Mouse (Mus musculus): ENCODE results near the gene Atg101.

Gene Atg101

DNA sequence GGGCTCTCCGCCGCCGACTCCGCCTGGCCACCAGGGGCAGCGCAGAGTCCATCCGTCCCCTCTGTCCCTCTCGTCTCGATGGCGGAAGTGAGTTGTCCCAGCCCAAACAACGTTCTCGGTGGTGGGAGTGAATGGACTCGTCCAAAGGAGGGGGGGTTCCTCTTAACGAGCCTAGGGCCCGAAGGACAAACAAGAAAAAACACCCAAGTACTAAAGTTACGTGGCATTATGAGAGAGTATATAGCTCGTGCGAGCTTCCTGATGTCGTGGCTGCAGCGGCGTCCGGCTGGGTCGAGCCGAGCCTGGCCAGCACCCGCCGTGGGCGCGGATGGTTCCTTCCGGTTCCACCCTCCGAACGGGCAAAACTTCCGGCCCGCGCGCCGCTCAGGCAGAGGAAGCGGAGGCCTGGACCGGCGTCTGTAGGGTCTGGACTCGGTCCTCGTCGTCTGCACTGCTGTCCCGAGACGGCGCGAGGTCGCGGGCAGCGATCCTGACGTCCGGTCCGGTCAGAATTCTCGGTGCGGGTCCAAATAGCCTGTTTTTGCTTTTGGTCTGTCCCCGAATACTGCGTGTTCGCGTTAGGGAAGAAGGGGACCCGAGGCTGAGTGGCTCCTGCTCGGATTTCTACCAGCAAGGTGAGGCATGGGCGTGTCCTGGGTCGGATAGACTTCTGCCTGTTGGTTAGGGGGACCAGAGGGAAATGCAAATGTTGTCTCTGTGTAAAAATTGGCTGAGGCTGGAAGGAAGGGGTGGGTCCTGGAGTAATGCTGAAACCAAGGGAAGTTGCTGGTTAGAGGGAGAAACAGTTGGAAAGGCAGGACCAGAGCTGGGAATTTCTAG lies at the start of gene Atg101:
Gene Atg101 (plus strand): TSS at position 362 of the 840 bp plus-strand sequence.
- peak; percentile 82 for DNase-seq (ENCODE audit: low read depth)

DNA sequence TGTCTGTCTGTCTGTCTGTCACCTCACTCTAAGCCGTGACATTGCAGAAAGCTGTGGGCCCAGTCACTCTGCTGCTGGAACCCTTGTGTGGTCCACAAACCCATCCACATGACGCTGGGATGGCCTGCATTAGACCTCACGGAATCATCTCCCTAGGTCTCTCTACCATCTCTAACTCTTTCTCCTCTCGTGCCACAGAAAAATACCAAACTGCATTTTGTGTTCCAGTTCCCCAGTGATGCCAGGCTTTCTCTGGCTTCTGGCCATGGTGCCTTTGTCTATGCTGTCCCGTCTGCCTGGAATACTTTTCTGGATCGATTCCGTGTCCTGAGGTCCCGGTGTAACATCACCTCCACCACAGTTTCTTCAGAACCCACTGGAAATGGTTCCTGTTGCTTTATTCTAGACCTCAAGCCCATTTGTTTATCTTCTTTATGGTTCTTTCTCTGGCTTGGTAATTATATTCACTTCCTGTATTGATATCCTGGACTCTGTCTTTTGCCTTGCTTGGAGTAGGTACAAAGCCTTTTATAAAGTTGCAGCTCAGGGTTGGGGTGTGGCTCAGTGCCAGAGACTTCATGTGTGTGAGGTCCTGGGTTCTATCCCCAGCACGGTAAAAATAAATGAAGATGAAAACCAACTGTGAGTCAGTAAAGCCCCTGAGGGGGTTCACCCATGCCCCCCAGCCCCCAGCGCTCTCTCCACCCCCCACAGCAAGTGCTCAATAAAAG lies 49.3 kb upstream of the Atg101 start:
- no peak for DNase-seq (ENCODE audit: low read depth)

DNA sequence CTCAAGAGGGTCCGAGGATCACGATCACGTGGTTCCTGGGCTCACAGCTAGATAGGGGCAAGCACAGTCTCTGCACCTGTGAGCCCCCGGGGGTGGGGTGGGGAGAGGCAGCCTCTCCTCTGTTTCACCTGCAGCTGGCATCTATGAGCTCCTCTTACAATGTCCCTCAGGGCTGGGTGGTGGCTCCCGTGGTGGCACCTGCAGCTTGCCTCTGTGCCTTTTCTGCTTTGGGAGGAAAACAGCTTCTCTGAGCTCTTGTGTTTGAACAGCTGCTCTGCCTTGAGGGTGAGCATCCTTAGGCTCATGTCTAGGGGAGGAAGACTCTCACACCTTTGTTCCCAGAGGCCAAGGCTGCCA lies 48.8 kb upstream of the Atg101 start:
- no peak for DNase-seq (ENCODE audit: low read depth)

DNA sequence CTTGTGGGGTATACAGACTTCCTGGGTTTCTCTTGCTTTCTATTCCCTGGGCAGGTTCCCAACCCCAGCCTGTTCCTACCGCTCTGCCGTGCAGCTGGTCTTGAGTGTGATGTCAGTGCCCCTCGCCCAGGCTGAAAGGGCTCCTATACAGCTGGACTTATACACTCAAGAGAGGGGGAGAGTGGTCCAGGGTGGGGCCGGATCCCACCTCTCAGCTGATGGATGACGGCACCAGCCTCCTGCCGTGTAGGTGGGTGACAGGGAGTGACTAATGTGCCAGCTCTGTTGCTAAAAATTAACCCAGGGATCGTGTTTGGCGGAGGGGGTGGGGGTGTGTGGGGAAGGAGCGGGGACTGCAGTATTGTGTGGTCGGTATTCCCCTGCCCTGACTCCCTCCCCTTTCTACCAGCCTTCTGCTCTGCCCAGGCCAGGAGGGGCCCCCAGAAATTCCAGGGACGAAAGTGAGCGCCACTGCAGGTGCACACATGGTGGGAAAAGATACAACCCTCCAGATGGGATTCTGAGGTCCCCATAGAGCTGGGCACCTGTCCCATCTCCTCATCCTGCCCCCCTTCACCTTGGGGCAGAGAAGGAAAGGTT lies 48.2 kb upstream of the Atg101 start:
- DNase-seq (ENCODE audit: low read depth): no peak

DNA sequence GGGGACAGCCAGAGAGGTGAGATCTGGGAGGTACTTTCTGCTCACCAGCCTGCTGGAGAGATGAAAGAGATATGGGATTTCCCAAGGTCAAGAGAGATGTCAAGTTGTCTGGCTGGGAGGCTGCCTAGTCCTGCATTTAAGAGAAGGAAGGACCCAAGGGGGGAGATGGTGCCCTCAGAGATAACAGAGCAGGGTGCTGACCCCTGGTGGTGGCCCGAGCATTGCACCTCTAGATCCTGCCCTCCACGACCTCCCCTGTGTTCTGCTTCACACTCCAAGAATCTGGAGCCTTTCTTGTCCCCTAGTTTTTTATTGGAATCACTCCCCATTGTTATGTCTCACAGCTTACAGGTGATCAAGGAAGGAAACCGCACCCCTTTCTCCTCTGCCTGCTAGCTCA lies 47.2 kb upstream of the Atg101 start:
- no peak for DNase-seq (ENCODE audit: low read depth)

DNA sequence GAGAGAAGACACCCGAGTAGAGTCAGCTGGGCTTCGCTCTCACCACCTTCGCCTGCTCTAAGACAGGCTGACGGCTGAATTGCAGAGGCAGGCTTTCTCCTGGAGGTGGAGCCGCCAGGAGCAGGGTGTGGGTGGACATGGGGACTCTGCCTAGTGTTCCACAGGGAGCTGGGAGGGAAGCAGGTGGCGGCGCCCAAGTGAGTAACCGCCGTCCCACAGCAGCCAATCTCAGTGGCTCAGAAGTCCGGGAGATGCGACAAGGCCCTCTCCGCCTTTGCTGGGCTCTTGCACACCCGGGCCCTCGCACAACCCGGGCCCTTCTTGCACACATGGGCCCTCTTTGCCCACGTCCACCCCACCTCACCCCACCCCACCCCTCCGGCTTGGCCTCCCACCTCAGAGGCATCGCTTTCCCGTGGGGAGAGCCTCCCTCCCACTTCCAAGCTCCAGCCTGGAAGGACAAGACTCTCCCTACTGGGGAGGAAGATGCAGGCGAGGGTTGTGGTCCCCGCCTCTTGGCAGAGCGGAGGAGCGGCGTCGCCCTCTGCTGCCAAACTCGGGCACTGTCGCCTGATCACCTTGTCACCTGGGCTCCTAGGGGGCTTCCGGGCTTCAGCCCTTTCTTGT lies 45.1 kb upstream of the Atg101 start:
- DNase-seq (ENCODE audit: low read depth): no peak

DNA sequence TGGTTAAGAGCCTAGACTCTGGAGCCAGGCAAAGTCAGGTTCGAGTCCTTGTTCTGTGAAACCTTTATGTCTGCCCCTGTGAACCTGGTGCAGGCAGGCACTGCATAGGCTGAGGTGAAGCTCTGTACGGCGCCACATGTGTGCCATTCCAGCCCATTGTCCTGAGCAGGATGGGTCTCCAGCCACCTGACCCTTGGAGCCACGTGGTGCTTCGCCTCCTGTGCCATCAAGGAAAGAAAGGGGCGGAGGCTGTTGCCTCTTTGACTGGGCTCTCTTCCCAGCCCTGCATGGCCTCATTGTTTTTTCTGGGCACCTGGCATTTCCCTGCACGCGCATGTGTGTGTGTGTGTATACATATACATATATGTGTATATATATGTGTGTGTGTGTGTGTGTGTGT lies 44.3 kb upstream of the Atg101 start:
- DNase-seq (ENCODE audit: low read depth): no peak

DNA sequence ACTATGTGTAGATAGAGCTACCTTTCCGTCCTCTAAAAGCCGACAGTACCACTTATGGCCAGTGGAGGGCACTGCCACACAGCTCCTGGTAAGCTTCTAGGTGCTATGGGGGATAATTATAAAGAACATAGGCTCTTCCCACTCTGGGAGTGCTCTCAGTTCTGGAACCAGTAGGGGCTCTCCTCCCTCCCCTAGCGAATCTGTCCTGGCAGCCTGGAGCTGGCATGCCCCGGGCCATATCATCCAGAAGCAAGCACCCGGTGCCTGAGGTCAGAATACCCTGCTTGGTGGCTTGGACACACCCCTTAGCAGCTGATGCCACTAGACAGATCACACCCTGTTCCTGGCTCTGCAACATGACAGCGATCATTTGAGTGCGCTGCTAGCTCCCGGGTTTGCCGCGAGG lies 43.3 kb upstream of the Atg101 start:
- peak; percentile 88 for DNase-seq (ENCODE audit: low read depth)

DNA sequence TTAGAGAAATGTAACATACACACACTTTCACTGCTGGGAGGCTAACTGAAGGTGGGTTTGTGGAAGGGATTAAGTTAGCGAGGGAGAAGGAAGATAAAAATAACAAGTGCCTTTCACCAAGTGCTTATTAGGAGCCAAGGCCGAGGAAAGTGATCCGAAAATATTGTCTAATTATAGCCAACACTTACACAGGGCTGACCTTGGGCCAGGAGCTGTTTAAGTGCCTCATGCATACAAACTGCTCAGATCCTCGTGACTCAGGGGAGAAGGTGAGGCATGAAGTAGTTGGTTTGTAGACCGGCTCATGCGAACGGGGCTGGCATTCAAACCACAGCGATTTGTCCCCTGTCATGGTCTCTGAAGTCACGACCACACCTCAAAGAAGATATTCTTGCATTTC lies 42.8 kb upstream of the Atg101 start:
- DNase-seq (ENCODE audit: low read depth): no peak

DNA sequence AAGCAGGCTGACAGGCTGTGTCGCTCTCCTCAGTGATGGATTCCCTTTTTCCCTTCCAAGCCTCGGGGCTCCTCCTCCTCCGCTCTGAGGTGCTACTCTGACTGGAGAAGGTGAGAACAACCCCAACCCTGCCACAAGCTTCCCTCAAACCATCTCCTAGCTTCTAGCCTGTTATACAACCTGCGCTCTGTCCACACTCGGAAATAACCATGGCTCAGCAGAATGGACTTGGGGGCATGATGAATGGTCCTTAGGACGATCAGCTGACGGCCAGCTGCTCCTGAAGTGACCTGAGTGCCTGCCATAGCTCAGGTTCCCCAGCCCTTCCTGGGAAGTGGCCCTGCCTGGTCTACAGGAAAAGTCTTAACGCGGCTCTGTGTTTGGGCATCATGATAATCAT lies 42.2 kb upstream of the Atg101 start:
- DNase-seq (ENCODE audit: low read depth): no peak

DNA sequence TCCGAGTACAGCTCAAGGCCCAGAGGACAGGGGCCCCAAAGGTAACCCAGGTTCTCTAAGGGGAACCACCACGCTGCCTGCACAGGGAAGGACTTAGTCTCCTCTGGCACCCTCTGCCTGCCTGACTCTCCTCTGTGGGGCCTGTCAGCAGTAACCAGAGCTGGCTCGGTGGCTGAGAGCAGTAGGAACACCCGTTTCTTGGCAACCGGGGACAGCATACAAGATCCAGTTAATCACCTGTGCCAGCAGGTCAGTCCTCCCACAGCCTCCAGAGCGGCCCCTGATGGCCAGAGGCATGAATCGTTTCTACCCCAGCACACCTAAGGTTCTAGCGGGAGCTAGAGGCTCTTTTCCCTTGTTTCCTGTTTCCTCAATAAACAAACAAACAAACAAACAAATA lies 41.4 kb upstream of the Atg101 start:
- DNase-seq (ENCODE audit: low read depth): no peak

DNA sequence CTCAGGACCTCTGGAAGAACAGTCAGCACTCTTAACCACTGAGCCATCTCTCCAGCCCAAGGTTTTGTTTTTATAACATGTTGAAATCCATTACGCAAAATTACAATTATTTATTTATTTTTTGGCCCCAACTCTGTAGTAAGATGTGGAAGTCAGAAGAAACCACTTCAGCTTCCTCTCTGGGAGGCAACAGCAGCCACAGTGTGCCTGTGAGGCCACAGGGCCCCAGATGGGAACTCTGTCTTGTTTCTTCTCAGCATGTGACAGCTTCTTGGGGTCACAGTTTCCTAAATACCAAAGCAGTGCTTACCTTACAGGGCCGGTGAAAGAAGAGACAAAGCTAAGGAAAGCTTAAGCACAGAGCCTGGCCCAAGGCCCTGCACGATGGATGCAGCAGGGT lies 40.1 kb upstream of the Atg101 start:
- no peak for DNase-seq (ENCODE audit: low read depth)

DNA sequence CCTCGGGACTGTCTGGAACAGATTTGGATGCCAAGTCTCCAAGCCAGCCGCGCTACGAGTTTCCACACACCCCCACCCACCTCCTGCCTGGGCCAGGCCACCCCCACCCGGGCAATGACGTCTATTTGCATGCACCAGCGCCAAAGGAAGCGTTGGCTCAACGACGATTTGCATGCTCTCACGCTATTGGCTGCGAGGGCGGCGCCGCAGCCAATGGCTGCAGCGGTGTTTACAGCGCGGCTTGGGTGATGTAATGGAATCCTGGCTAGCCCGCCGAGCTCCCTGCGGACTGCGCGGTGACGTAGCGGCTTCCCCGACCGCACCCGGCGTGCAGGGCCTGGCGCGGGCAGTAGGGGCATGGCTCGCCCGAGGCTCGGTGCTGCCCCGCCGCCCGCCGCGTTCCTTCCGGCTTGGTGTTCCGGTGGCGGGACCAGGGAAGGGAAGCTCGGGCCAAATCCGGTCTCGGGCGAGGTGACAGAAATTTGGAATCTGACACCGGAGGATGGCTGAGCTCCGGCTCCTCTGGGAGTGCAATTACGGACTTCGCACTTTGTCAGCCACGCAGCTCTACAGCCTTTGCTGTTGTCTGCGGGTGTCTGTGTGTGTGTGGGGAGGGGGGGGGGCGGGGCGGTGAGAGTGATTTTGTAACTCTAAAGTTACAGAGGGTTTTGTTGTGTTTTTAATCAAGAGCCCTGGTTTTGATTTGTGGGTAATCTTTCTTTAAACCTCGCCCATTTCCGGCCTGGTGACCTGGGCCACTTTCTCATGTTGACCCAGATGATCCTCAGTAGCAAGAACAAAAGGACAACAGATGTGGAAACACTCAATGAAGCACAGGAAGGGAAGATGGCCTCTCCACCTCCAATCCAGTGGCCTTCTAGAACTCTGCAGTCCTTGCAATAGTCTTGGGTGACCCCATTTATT lies 37.6 kb upstream of the Atg101 start:
- peak; percentile 92 for DNase-seq (ENCODE audit: low read depth)

DNA sequence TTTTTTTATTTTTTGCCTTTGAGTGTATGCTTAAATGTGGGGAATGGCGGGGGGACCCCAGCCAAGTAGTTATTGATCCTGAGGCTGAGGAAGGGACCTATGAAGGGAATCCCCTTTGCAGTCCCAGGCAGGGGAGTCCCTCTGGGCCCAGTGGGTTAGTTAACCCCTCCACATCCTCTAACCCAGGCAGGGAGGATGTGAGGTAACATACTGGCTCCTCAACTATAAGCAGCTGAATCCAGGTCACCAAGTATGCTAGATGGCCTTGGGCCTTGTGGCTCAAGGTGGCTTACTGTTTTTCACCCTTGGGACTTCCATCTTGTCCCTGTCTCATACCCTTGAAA lies 36.9 kb upstream of the Atg101 start:
- DNase-seq (ENCODE audit: low read depth): no peak

DNA sequence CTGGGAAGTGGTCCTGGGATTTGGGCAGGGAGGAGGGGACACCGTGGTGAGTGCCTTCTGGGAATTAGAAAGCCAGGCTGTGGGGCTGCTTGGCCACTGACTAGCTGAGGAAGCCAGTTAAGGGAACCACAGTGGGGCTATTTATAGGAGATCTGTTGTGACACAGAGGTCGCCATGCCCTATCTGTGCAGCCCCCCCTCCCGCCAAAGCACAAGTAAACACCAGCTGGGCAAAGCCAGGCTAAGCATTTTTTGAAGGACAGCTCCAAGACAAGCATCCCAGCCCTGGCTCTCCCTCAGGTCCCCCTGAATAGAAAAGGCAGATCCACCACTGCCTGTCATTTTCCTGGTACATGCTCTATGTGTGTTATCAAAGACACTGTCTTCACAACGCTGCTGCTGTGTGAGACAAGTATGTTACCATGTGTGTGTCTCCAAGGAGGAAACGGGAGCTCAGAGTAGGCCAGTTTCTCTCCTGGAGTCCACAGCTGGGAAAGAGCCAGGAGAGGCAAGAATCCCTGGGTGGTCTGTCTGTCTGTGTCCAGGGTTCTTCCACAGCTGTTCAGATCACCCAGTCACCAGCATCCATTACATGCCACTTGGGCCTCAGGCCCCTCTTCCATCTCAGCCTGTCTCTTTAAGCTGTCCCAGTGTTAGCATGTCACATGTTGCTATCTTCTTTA lies 35.9 kb upstream of the Atg101 start:
- DNase-seq (ENCODE audit: low read depth): no peak

DNA sequence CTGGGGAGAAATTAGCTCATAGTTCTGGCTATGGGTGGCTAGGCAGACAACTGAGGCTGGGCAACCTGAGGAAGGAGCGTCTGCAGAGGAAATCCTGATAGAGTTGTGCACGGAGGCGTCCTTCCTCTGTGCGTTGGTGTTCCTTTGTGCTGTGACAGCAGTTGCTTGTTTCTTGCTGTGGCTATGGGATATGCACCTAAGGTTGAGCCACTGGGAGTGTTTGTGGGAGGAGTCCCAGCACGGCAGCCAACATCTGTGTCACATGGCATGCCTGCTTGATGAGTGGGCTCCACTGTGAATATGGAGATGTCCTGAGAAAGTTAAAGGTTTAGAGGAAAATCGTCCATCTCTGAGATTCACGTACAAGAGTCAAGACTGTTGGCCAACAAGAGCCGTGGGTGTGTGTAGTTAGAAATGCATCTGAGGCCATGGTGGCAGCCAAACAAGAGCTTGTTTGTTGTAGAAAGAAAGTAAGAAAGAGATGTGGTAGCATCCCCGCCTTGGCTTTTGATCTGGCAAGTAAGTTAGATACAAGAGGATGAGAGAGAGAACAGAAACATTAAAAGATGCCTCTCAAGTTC lies 33.8 kb upstream of the Atg101 start:
- DNase-seq (ENCODE audit: low read depth): no peak

DNA sequence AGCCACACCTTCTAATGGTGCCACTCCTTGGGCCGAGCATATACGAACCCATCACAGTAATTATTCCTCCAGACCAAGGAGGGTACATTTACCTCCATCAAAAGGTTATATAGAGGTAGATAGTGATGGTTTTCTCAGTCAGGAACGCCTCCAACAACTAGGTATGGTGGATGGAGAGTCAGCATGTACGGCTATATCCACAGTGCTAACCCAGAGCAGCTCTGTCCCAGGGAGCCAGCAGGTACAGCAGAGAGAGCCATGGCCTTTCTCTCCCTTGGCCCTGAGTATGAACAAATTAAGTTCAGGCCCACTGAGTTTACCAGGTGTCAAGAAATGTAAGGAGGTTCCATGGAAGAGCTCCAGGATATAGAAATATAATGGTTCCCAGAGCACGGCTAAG lies 32.1 kb upstream of the Atg101 start:
- no peak for DNase-seq (ENCODE audit: low read depth)

DNA sequence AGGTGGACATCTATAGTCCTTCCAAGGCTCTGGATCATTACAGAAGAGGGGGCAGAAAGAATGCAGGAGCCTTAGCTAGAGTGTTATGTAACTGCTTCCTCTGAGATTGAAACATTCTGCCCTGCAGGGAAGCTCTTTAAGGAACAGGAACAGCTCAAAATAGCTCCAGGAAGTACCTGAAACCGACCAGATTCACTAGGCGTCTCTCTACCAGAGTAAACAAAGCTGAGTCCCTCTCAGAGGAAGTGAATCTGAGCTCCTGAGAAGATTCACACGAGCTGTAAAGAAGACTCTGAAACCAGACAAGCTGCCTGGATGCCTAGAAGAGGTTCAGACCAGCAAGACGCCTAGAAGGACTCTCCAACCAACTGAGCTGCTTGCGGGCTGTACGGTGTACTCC lies 31.5 kb upstream of the Atg101 start:
- no peak for DNase-seq (ENCODE audit: low read depth)

DNA sequence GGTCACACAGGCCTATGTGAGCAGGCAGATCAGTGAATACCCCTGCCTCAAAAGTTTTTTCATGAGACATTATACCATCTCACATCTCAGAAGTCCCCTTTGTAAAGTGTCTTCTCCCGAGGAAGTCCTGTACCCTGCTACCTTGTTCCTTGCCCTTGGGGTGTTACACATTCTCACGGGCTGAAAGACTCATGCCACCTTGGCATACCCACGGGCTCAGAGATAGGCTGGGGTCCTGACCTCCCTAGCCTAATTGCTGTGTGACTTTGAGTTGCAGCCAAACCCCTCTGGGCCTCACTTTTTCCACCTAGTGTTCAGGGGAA lies 30.5 kb upstream of the Atg101 start:
- no peak for DNase-seq (ENCODE audit: low read depth)

DNA sequence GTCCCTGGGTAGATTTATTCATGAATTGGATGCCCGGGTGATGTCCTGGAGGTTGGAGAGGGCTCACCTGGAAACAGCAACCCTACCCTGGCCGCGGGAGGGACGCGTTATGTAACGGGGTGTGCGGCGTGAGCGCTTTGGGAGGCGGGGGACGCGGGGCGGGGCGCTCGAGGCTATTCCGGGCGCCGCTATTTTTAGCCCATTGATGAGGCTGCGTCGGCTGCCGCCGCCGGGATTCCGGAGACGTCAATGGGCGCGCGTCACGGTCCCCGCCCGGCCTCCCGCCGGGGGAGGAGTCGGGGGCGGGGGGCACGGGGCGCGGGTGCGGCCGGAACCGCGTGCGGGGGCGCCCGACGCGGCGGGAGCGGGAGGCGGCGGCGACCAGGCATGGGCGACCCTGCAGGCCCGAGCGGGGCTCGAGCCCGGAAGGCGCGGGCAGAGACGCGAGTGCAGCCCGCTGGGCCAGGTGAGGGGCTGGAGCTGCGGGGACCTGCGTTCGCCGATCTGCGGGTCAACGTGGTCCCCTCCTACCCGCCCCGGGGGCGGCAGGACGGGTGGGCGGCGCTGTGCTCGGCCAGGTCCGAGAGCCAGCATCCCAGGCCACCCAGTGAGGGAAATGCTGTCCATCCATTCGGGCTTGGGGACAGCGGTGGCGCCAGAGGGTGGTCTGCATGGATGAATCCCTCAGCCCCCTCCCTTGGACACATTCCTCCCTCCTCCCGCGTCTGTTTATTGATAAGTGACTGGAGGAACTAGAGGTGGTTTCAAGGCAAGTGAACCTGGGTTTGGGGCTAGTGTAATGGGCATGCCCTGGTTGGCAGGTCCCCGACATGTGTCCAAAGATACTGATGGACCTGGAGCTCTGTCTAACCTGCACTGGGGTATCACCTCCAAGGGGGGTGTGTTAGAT lies 29.9 kb upstream of the Atg101 start, which contains the start of gene Nr4a1:
Gene Nr4a1 (plus strand): TSS at position 384 of the 910 bp plus-strand sequence.
- DNase-seq (ENCODE audit: low read depth): no peak

All from c-Kit-positive CD71-negative TER-119-negative erythroid progenitor cells, embryonic 14.5 days (primary cell).